Mouse (Mus musculus) embryonic stem cell, embryonic (primary cell): ENCODE data around the gene Nfix.

Experiments
- CTCF ChIA-PET, 4 experiments: fragments of 300-600 bp in 2 of 4; fragments of 350-600 bp in 2 of 4; sonication (Branson Sonifier 250); formaldehyde crosslinking; loops; one replicate each; lab custom pipeline; 2022; ENCODE audit warnings: inconsistent platforms in 2 of 4; lab: Charles Lee
- POLR2A ChIA-PET, 4 experiments: fragments of 300-600 bp in 2 of 4; fragments of 350-600 bp in 2 of 4; sonication (Branson Sonifier 250); formaldehyde crosslinking; loops; one replicate each; lab custom pipeline; 2022; ENCODE audit warnings: antibody characterized with exemption in 4 of 4, inconsistent platforms in 1 of 4; lab: Charles Lee

The Nfix gene

DNA sequence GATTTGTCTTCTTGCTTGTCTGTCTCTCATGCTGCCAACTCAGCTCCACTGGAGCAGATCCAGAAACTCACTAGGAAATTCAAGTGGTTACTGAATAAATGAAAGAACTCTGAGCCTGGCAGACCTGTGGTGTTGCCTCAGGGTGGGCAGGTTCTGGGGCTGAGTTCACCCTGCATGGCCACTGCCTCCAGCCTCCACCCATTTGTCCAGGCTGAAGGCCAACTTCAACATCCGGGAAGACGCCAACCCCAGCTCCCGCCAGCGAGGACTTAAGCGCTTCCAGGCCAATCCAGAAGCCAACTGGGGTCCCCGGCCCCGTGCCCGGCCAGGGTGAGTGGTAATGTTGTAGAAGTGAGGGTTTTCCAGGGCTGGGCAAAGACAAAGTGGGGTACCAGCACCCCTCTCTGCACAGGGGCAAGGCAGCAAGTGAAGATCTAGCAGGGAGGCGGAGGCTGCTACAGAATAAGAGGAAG is 101.2 kb downstream of the Nfix start:
- CTCF ChIA-PET: interaction anchor here (0.6 to 3.8 kb wide), 17 partner anchors 8 to 205 kb away, joined by 3 to 36 read pairs (median 5); partner anchors contain the start of gene Nacc1 (in 2 of the 4)
- POLR2A ChIA-PET: interaction anchor here (0.8 to 8.0 kb wide), 19 partner anchors 8 to 214 kb away, joined by 3 to 101 read pairs (median 5); partner anchors contain the start of genes Nacc1 (in 3 of the 4), Calr (in 2 of the 4), Trmt1 (in 2 of the 4) and Ier2 (in 1 of the 4)

DNA sequence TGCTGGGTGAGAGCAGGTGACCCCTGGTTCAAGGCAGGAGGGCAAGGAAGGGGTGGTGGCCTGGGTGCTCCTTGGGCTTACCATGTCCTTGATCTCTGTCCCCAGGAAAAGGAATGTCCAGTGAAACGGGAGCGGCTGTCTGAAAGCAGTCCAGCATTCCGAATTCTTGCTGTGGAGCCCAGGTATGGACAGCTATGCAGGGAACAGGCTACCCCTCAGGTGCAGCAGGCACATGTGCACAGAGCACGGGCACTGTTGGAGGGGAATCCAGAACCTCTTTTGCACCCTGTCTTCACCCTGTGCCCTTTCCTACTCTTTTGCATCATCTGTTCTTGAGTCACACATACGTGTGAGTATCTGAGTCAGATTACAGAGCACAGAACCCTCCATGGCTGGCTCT is 101.9 kb downstream of the Nfix start:
- CTCF ChIA-PET: interaction anchor here (0.6 to 3.8 kb wide), 29 partner anchors 9 to 125 kb away, joined by 3 to 36 read pairs (median 3); partner anchors contain the start of genes Nacc1 (in 2 of the 4) and G430095P16Rik (in 1 of the 4)
- POLR2A ChIA-PET: interaction anchor here in 3 of 4 experiments (0.7 to 31.2 kb wide), 26 partner anchors 9 to 217 kb away, joined by 3 to 557 read pairs (median 5); partner anchors contain the start of genes Nacc1 (in 3 of the 3), Ier2 (in 2 of the 3), Trmt1 (in 2 of the 3) and Calr (in 1 of the 3)

DNA sequence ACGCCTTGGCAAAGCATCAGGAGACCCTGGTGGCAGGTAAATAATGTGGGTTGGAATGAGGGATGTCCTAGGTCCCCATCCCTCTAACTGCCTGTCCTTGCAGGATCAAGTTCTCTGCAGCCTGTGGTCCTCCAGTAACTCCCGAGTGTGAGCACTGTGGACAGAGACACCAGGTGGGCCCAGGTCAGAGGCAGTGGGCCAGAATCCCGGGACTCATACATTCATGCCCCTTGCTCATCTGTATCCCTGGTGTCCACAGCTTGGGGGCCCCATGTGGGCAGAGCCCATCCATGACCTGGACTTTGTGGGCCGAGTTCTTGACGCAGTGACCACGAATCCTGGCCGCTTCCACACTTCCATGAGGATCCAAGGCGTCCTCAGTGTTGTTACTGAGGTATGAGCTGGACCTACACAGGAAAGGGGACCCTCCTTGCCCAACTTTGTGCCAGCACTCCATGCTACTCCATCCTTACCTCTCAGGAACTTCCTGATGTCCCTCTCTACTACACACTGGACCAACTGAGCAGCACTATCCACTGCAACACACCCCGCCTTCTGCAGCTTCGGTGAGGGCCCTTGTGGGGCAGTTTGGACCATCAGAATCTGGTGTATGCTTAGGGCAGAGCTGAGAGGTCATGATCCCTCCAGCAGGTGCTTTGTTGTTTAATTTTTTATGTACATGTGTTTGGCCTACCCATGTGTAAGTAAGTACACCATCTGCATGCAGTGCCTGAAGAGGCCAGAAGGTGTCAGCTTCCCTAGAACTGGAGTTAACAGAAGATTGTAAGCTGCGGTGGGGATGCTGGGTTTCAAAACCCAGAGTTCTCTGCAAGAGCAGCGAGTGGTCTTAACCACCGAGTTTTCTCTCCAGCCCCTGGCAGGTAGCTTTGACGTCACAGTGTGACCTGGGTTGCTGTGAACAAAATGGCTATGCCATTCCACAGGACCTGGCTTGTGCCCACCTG is 102.7 kb downstream of the Nfix start:
- CTCF ChIA-PET: interaction anchor here (0.6 to 3.8 kb wide), 24 partner anchors 8 to 126 kb away, joined by 3 to 36 read pairs (median 3); partner anchors contain the start of genes Nacc1 (in 2 of the 4) and G430095P16Rik (in 1 of the 4)
- POLR2A ChIA-PET: interaction anchor here in 3 of 4 experiments (0.7 to 31.2 kb wide), 23 partner anchors 10 to 218 kb away, joined by 3 to 557 read pairs (median 5); partner anchors contain the start of genes Nacc1 (in 3 of the 3), Ier2 (in 2 of the 3), Trmt1 (in 2 of the 3) and Dand5 (in 1 of the 3)

DNA sequence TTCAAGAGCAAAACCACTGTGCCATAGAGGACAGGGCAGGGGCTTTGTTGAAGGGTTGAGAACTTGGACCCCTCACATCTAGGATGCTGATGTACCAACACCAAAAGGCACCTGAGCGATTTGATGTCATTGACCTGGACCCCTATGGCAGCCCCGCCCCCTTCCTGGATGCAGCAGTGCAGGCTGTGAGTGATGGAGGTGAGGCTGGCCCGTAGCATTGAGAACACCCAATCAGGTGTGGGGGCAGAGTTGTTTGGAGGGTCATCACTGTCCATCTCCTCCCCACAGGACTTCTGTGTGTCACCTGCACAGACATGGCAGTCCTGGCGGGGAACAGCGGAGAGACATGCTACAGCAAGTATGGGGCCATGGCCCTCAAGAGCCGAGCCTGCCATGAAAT is 105.0 kb downstream of the Nfix start:
- POLR2A ChIA-PET: interaction anchor here in 3 of 4 experiments (1.0 to 31.2 kb wide), 8 partner anchors 9 to 120 kb away, joined by 3 to 557 read pairs (median 6); partner anchors contain the start of genes Ier2 (in 1 of the 3) and Trmt1 (in 1 of the 3)
- CTCF ChIA-PET: interaction anchor here in 2 of 4 experiments (1.4 to 1.8 kb wide), 3 partner anchors 8 to 121 kb away, joined by 3 to 4 read pairs (median 4); no protein-coding TSS in a partner anchor

DNA sequence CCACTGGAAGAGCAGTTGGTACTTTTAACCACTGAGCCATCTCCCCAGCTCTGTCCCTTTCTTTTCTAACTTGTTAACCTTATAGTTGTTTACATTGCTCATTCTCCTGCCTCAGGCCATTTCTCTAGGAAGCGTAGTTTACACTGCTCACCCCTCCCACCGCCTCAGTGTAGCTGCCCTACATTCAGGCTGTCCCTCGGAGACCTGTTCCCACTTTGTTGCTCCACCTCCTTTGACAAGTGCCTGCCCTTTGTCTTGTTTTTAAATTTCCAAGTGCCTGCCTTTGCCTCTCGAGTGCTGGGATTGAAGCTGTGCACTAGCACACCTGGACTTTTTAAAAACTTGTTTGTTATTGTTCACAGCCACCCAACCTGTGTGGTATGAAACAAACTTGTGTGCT is 106.8 kb downstream of the Nfix start:
- ChIA-PET POLR2A (interaction anchor here in 1 of 4 experiments (0.6 to 31.2 kb wide), 10 partner anchors 9 to 224 kb away, joined by 3 to 557 read pairs (median 6); partner anchors contain the start of gene Ier2), CTCF (interaction anchor here in 3 of 4 experiments (0.7 to 1.6 kb wide), 5 partner anchors 9 to 411 kb away, joined by 3 to 4 read pairs (median 3); no protein-coding TSS in a partner anchor)

DNA sequence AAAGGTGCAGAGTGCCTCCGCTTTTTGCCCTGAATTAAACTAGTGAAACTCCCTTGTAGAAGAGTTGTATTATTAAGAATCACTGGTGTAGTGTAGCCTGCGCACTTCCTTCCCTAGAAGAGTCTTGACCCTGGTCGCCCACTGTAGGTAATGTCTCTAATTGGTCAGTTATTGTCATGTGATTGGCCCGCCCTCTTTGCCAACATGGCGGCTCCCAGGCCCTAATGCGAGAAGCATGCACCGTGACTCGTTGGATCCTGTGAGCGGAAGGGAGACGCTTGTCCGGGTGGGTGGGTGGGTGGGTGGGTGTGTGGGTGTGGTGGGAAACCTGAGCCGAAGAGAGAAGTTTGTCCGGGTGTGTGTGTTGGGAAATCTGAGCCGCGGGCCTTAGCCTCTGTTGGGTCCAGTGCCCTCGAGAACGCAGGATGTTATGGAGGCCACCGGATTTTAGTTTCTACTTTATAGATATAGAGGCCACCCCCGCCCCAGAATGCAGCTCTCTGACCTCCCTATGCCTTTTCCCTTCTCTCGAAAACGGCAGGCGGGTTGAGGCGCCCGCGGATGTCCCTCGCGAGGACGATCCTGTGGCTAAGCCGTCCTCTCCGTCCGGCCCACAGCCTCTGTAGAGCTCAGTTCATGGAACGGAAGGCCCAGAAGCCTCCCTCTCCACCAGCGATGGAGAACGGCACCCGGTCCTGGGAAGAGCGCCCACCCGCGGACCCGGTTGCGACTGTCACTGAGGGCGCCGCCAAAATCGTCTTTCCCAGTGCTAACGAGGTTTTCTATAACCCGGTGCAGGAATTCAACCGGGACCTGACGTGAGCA is 110.8 kb downstream of the Nfix start:
- POLR2A ChIA-PET: interaction anchor here (1.0 to 31.2 kb wide), 18 partner anchors 7 to 347 kb away, joined by 3 to 557 read pairs (median 6); partner anchors contain the start of genes Calr (in 2 of the 4), Ier2 (in 1 of the 4), Lyl1 (in 1 of the 4) and Tnpo2 (in 1 of the 4)
- CTCF ChIA-PET: interaction anchor here in 2 of 4 experiments (1.0 to 1.6 kb wide), 2 partner anchors 8 to 50 kb away, joined by 3 to 4 read pairs; no protein-coding TSS in a partner anchor

DNA sequence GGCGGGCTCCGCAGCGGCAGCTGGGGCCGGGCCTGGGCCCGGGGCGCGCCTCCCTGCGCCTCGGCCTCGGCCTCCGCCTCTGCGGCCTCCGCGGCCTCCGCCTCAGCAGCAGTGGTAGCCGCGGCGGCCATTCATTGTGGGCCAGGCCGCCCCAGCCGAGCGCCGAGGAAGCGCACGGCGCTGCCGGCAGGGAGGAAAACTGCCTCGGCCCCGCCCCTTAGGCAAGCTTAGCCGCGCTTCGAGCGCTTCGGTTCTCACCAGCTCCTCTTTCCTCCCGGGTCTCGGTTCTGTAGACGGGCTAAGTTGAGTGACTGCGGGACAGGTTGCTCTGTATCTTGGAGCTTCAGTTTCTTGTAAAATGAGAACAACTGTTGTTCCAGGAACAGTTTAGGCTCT is 112.4 kb downstream of the Nfix start, which contains the start of gene Nacc1:
Gene Nacc1 (minus strand): TSS at position 158 of the 396 bp plus-strand sequence.
- ChIA-PET POLR2A (interaction anchor here (0.5 to 31.2 kb wide), 72 partner anchors 8 to 789 kb away, joined by 3 to 557 read pairs (median 5); partner anchors contain the start of genes Ier2 (in 4 of the 4), Calr (in 3 of the 4), Ccdc130 (in 1 of the 4) and Dand5 (in 1 of the 4)), CTCF (interaction anchor here (0.5 to 2.8 kb wide), 33 partner anchors 10 to 485 kb away, joined by 3 to 17 read pairs (median 4); partner anchors contain the start of genes Calr (in 1 of the 4), Gcdh (in 1 of the 4) and Ier2 (in 1 of the 4))

DNA sequence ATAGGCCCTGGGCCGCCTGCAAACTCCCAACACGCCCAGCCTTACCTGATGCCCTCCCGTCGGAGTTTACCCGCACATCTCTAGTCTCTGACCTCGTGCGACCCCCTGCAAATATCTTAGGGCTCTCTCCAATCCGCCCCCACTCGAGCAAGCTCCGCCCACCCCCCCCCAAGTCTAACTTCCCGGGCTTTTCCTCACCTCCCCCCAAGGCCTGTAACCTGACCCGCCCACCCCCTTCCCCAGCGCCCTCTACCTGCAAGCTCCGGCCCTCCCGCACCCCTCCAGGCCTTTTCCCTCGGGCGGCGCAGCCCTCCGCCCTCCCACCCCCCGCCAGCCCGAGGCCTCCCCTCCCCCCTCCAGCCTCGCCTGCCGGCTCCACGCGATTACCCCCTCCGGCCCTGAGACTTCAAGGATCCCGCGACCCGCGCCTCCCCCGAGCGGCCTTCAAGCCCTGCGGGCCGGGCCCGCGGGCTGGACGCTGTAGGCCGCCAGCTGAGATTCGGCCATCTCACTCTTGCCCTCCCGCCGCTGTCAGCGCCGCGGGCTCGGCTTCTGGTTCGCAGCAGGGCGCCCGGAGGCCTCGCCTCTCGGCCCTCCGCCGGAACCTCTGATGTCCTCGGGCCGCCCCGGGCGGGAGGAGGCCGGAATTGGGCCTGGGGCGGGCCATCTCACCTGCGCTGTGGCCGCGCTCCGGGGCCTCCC is 113.0 kb downstream of the Nfix start:
- CTCF ChIA-PET: interaction anchor here (0.5 to 2.8 kb wide), 40 partner anchors 11 to 719 kb away, joined by 3 to 17 read pairs (median 4); partner anchors contain the start of genes Calr (in 1 of the 4), Gcdh (in 1 of the 4) and Ier2 (in 1 of the 4)
- POLR2A ChIA-PET: interaction anchor here (0.5 to 31.2 kb wide), 95 partner anchors 8 to 788 kb away, joined by 3 to 557 read pairs (median 5); partner anchors contain the start of genes Ier2 (in 4 of the 4), Calr (in 3 of the 4), Ccdc130 (in 1 of the 4) and Dand5 (in 1 of the 4)

DNA sequence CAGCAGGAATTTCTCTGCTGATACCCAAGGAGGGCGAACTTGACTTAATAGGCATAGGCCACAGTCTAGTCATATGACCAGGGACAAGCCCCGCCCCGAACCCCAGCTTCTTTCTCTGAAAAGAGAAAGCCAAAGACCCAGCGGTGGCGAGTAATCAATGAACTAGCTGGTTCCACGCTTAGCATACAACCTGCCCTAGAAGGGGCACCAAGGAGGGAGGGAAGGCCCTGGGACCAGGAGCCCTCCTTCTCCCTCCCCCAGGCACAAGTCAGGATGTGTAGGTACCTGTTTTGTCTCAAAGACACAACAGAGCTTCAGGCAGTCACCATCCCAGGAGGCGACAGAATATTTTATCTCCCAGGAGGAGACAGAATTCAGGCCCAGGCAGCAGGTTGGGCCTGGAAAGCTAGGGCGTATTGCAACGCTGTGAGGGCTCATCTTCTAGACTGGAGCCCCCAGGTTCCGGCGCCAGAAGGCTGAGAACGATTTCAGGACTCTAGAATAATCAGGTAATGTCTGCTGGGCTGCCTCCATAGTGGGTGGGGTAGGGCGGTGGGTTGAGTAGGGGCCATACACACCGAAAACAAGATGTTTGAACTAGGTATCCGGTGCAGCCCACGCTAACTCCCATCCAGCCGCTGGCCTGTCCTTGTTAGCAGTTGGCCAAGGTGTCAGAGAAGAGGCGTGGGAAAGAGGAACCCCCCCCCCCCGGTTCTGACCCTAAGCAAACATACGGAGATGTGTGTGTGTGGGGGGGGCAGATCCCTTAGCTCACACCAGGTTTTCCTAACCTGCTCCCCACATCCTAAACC is 113.7 kb downstream of the Nfix start, which contains the start of gene Trmt1:
Gene Trmt1 (plus strand): TSS at position 117 of the 812 bp plus-strand sequence.
- ChIA-PET CTCF (interaction anchor here (0.7 to 2.8 kb wide), 25 partner anchors 9 to 290 kb away, joined by 3 to 17 read pairs (median 5); partner anchors contain the start of genes Calr (in 1 of the 4) and Gcdh (in 1 of the 4)), POLR2A (interaction anchor here (0.5 to 31.2 kb wide), 73 partner anchors 8 to 640 kb away, joined by 3 to 557 read pairs (median 5); partner anchors contain the start of genes Ier2 (in 4 of the 4), Calr (in 3 of the 4), Dand5 (in 1 of the 4) and Dhps (in 1 of the 4))

DNA sequence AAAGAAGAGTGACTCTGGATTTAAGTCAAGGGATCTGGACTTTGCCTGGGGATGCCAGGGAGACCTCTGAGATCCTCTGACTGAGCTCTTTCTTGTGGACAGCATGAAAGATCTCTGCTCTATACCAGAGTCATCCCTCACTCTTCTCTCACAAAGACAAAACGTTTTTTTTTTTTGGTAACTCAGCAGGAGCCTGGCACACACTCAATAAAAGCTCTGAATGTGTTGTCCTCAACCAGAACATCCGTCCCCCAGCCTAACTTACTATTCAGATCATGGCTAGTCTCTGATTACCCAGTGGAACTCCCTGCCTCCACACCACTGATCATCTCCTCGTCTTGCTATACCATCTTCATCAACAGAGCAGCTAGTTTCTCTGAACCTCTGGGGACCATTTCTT is 115.6 kb downstream of the Nfix start:
- POLR2A ChIA-PET: interaction anchor here in 3 of 4 experiments (0.5 to 31.2 kb wide), 20 partner anchors 9 to 1982 kb away, joined by 3 to 557 read pairs (median 5); partner anchors contain the start of genes Ier2 (in 3 of the 3), Calr (in 1 of the 3), Lyl1 (in 1 of the 3) and Tnpo2 (in 1 of the 3)
- CTCF ChIA-PET: interaction anchor here in 3 of 4 experiments (0.7 to 1.2 kb wide), 7 partner anchors 16 to 477 kb away, joined by 3 to 4 read pairs (median 3); no protein-coding TSS in a partner anchor

DNA sequence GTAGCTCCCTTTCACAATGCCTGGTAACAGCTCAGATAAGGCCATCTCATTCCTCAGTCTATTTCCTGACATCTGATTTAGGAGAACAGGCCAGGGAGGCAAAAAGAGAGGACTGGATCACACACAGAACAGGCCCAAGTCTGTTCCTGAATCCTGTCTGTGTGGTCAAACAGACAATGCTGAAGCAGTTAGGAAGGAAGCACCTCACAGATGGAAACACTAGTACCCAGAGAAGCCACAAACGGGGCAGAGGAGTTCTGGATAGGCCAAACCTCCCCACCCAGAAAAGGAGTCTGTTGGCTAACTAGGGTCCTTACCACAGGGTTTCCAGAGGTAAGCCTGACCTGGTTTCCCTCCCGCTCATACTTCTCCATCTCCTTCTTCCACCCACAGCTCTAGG is 117.9 kb downstream of the Nfix start:
- ChIA-PET POLR2A (interaction anchor here (0.9 to 31.2 kb wide), 20 partner anchors 8 to 165 kb away, joined by 3 to 557 read pairs (median 4); partner anchors contain the start of genes Ier2 (in 2 of the 4), Calr (in 1 of the 4), Dand5 (in 1 of the 4) and Lyl1 (in 1 of the 4)), CTCF (interaction anchor here in 2 of 4 experiments (0.8 to 2.3 kb wide), 3 partner anchors 13 to 133 kb away, joined by 3 to 7 read pairs (median 5); no protein-coding TSS in a partner anchor)

DNA sequence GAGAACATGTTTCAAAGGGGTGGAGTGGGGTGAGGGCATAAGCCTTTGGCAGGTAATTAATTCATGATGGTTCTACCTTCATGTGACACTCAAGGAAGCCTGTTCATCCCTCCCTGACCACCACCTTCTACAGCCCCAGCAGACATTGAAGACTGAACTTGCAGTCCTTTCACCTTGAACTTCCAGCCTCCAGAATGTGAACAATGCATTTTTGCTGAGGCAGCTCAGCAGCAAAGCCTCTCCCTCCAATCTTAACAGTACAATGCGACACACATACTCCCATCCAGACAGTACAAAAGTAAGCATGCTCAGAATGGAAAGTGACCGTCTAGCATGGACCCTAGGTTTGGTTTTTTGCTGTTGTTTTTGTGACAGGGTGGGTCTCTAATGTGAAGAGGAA is 118.7 kb downstream of the Nfix start:
- ChIA-PET CTCF (interaction anchor here in 2 of 4 experiments (1.3 to 2.3 kb wide), 2 partner anchors 27 to 28 kb away, joined by 3 to 7 read pairs; no protein-coding TSS in a partner anchor), POLR2A (interaction anchor here in 3 of 4 experiments (0.5 to 31.2 kb wide), 20 partner anchors 9 to 165 kb away, joined by 3 to 557 read pairs (median 4); partner anchors contain the start of genes Ier2 (in 2 of the 3), Calr (in 1 of the 3), Dand5 (in 1 of the 3) and Lyl1 (in 1 of the 3))

DNA sequence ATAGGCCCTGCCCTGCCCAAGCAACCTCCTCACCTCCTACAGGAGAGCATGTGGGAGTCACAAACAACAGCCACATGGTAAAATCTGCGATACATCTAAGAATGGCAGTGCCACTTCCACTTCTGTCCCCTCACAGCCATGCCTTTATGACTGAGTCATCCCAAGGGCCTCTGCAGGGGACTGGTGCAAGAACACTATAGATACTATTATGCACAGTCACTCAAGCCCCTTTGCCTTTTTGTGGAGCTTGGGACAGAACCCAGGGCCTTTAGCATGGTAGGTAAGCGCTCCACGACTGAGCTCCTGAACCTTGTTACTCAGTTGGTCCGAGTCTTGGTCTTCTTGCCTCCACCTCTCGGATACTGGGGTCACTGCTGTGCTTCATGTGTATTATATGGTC is 122.8 kb downstream of the Nfix start:
- ChIA-PET CTCF (interaction anchor here in 3 of 4 experiments (0.6 to 1.5 kb wide), 5 partner anchors 8 to 151 kb away, joined by 3 to 8 read pairs (median 4); partner anchors contain the start of gene Trmt1 (in 1 of the 3)), POLR2A (interaction anchor here (0.6 to 31.2 kb wide), 16 partner anchors 6 to 289 kb away, joined by 3 to 557 read pairs (median 4); partner anchors contain the start of genes Ier2 (in 3 of the 4), Nacc1 (in 2 of the 4) and Trmt1 (in 2 of the 4))
